Comparison of ENCODE assay signal across 10 mouse cellular contexts in the genomic region with DNA sequence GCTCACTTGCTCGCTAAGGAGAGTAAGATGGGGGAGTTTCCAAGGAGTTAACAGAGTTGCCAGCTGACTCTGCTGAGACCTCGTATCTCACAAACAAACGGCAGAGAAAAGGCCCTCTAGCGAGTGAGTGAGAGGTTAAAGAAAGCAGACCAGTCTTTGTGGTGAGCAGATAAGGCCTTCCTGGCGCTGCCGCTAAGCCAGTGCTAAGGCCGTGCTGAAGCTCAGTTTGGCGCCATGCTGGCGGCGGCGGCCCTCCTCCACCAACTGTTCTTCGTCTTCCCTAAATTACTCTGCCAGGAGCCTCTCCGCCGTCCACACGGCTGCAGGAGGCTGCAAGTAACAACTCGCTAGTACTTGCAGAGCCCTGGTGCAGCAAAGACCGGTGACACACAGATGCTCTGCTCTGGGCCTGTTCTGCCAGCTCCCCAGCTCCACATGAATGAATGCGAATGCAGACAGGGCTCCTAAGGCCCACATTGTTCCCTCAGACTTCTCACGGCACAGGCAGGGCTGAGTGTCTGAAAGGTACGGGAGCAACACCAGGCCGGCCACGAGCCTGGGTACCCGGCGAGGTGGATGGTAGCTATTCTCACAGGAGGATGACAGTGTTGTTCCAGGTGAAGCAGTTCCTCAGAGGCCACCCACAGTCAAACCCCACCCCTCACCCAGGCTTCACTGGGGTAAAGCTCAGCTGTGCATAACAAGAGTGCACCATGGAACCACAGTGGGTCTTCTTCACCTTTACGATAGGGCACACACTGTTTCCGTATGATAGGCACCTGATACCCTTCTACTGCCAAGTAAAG. TPM values are rescaled to one million over a fixed set of nuclear protein-coding genes. Genes with fewer than 3 reads are reported as not detected.
DNase-seq lines count a peak whose midpoint lies in the region; ATAC-seq and TF ChIP-seq lines count a peak whose summit lies in the region.
"Had no signal": no experiment of that assay in that cellular context is flagged by ENCODE, and none has a peak within 500 bp of the region (broad histone marks: within the 10 kb centered on the region; RNA-seq: fewer than 3 reads in every experiment).

No protein-coding gene starts in this region.

- ATAC-seq in heart, embryonic 12.5 days (ENCODE audit: insufficient number of reproducible peaks, low FRiP score), result peak; percentile 92
- ATAC-seq in liver, embryonic 11.5 days (replicated peaks; ENCODE audit: low FRiP score), result peak; percentile 96
- peak; percentile 74 for ATAC-seq in stomach, postnatal 0 days (ENCODE audit: low FRiP score, low TSS enrichment)

- H3K27ac ChIP-seq in heart, embryonic 12.5 days (ENCODE audit: poor library complexity, severe bottlenecking), result peak overlapping the region; percentile 99
- H3K27ac ChIP-seq in liver, embryonic 11.5 days (ENCODE audit: low read depth, low read length), result peak overlapping the region; percentile 90
- peak overlapping the region; percentile 93 for H3K27ac ChIP-seq in stomach, postnatal 0 days (replicated peaks)

- peak; percentile 48 for TF ChIP-seq CTCF in stomach, postnatal 0 days (IDR thresholded peaks at IDR 0.05; ENCODE audit: low read depth)

- no peaks in the 10 kb centered on the region for H3K9me3 ChIP-seq in heart, embryonic 12.5 days (replicated peaks)
- H3K9me3 ChIP-seq in liver, embryonic 11.5 days (ENCODE audit: control insufficient read depth, low read length), result no peaks in the 10 kb centered on the region
- H3K9me3 ChIP-seq in stomach, postnatal 0 days (ENCODE audit: control insufficient read depth, low read length), result no peaks in the 10 kb centered on the region
- H3K9me3 ChIP-seq: G1E; megakaryocyte, embryonic 14.5 days had no signal

- H3K4me1 ChIP-seq in heart, embryonic 12.5 days (replicated peaks), result peaks cover 34% of the 10 kb centered on the region
- peaks cover 20% of the 10 kb centered on the region for H3K4me1 ChIP-seq in liver, embryonic 11.5 days (replicated peaks; ENCODE audit: control insufficient read depth, insufficient read depth, low read length)
- no peaks in the 10 kb centered on the region; the same call in 1 of the 2 replicates for H3K4me1 ChIP-seq in stomach, postnatal 0 days (replicated peaks; ENCODE audit: control insufficient read depth, insufficient read depth)

- intact Hi-C loops in heart, postnatal 25 days (cut with DNase I), result no loop called here

- TF ChIP-seq EP300 in stomach, postnatal 0 days (optimal IDR thresholded peaks at IDR 0.05), result no peak

- no peaks in the 10 kb centered on the region for H3K27me3 ChIP-seq in heart, embryonic 12.5 days (replicated peaks)
- H3K27me3 ChIP-seq in liver, embryonic 11.5 days (replicated peaks; ENCODE audit: control insufficient read depth, insufficient read depth, low read length), result no peaks in the 10 kb centered on the region
- H3K27me3 ChIP-seq in stomach, postnatal 0 days (ENCODE audit: control insufficient read depth, insufficient read depth, low read length), result no peaks in the 10 kb centered on the region
- H3K27me3 ChIP-seq: megakaryocyte, embryonic 14.5 days had no signal

- peak; percentile 45 to 51 for DNase-seq in heart, adult 18-20 months
- no peak for DNase-seq in heart, postnatal 25 days (ENCODE audit: low spot score)
- DNase-seq in c-Kit-positive CD71-positive TER-119-negative erythroid progenitor cells, embryonic 14.5 days (ENCODE audit: low read depth), result peak; percentile 78
- peak; percentile 77 for DNase-seq in liver, embryonic 11.5 days (ENCODE audit: low spot score)
- DNase-seq in stomach, postnatal 0 days (ENCODE audit: low spot score), result peak; percentile 70
- no peak for DNase-seq in right cerebral cortex, adult 2 months (ENCODE audit: low spot score in 2 of 2)
- DNase-seq in thymus, postnatal 4 days, result no peak

- H3K9ac ChIP-seq in heart, embryonic 12.5 days, result peak overlapping the region; percentile 54
- H3K9ac ChIP-seq in liver, embryonic 11.5 days (ENCODE audit: low read depth, low read length), result peak overlapping the region; percentile 66
- H3K9ac ChIP-seq in stomach, postnatal 0 days (ENCODE audit: low read length), result peak overlapping the region; percentile 47

- H3K4me2 ChIP-seq in heart, embryonic 12.5 days, result peak overlapping the region; percentile 58
- peak overlapping the region; percentile 68 for H3K4me2 ChIP-seq in liver, embryonic 11.5 days
- peak overlapping the region; percentile 21 for H3K4me2 ChIP-seq in stomach, postnatal 0 days (replicated peaks; ENCODE audit: low read depth)

- H3K4me3 ChIP-seq in heart, embryonic 12.5 days, result peak overlapping the region; percentile 20; the same call in 1 of the 2 replicates
- H3K4me3 ChIP-seq in liver, embryonic 11.5 days (ENCODE audit: low read depth, low read length), result peak overlapping the region; percentile 11; the same call in 1 of the 2 replicates
- no peak overlapping the region for H3K4me3 ChIP-seq in stomach, postnatal 0 days (ENCODE audit: low read depth, low read length)
- H3K4me3 ChIP-seq: megakaryocyte, embryonic 14.5 days had no signal

- peaks cover 53% of the 10 kb centered on the region for H3K36me3 ChIP-seq in heart, embryonic 12.5 days
- peaks cover 5% of the 10 kb centered on the region; the same call in 1 of the 2 replicates for H3K36me3 ChIP-seq in liver, embryonic 11.5 days (ENCODE audit: control insufficient read depth, insufficient read depth, low read length)
- H3K36me3 ChIP-seq in stomach, postnatal 0 days (ENCODE audit: control insufficient read depth, insufficient read depth, low read length), result peaks cover 13% of the 10 kb centered on the region

- WGBS in heart, embryonic 12.5 days, result 8% methylated on average over 26 of the region's 26 CpGs
- 25% methylated on average over 26 of the region's 26 CpGs for WGBS in liver, embryonic 11.5 days
- 17% methylated on average over 26 of the region's 26 CpGs for WGBS in stomach, postnatal 0 days

RNA-seq across cellular contexts. Expression of a gene that starts 19.9 kb away (rescaled TPM):
- total RNA-seq in heart, adult 18-20 months (2021), result 10 to 100 TPM; 14.2 to 22.1 TPM
- 10 to 100 TPM; 16.7 to 17.8 TPM for total RNA-seq in heart, postnatal 25 days (2021)
- 93.5 and 94.4 TPM in 2 replicates for polyA plus RNA-seq in heart, embryonic 12.5 days (2016; fragmentation: Nextera tagmentation; extraction: Ambion mirVana)
- polyA plus RNA-seq in liver, embryonic 11.5 days (2014; fragmentation: Nextera tagmentation; extraction: Ambion mirVana), result 48.2 and 49.3 TPM in 2 replicates
- polyA plus RNA-seq in stomach, postnatal 0 days (2015; fragmentation: Nextera tagmentation; extraction: Ambion mirVana), result 281 and 313 TPM in 2 replicates

RNA-seq across cellular contexts. Expression of a gene that starts 24.6 kb away (rescaled TPM):
- 10 to 100 TPM; 54.8 to 76.9 TPM for total RNA-seq in heart, adult 18-20 months (2021)
- 10 to 100 TPM; 50.8 to 52.3 TPM for total RNA-seq in heart, postnatal 25 days (2021)
- 54.0 and 55.6 TPM in 2 replicates for polyA plus RNA-seq in heart, embryonic 12.5 days (2016; fragmentation: Nextera tagmentation; extraction: Ambion mirVana)
- polyA plus RNA-seq in liver, embryonic 11.5 days (2014; fragmentation: Nextera tagmentation; extraction: Ambion mirVana), result 80.2 and 80.8 TPM in 2 replicates
- polyA plus RNA-seq in stomach, postnatal 0 days (2015; fragmentation: Nextera tagmentation; extraction: Ambion mirVana), result 43.4 and 46.0 TPM in 2 replicates

RNA-seq across cellular contexts. Expression of a gene that starts 24.6 kb away (rescaled TPM):
- total RNA-seq in heart, adult 18-20 months (2021), result 1,000 to 10,000 TPM in 1 of 2 experiments, 100 to 1,000 TPM in 1; 684 to 1,088 TPM
- 100 to 1,000 TPM; 612 to 670 TPM for total RNA-seq in heart, postnatal 25 days (2021)
- polyA plus RNA-seq in heart, embryonic 12.5 days (2016; fragmentation: Nextera tagmentation; extraction: Ambion mirVana), result 599 and 612 TPM in 2 replicates
- 1,151 and 1,248 TPM in 2 replicates for polyA plus RNA-seq in liver, embryonic 11.5 days (2014; fragmentation: Nextera tagmentation; extraction: Ambion mirVana)
- polyA plus RNA-seq in stomach, postnatal 0 days (2015; fragmentation: Nextera tagmentation; extraction: Ambion mirVana), result 917 and 919 TPM in 2 replicates

Comparison
In these comparisons a context has a peak if more than half of its experiments do, and no peak if none do; other contexts are left out.
1. DNase-seq: peak in heart, adult 18-20 months (2 of 2), c-Kit-positive CD71-positive TER-119-negative erythroid progenitor cells, embryonic 14.5 days (single experiment), liver, embryonic 11.5 days (single experiment) and stomach, postnatal 0 days (single experiment); none in heart, postnatal 25 days (single experiment), right cerebral cortex, adult 2 months (0 of 2) and thymus, postnatal 4 days (single experiment).
2. Peak in every context shown above with its lines, with median percentiles within 50 percentile points of each other: ATAC-seq, H3K27ac ChIP-seq, H3K4me2 ChIP-seq and H3K9ac ChIP-seq.